Mouse (Mus musculus) liver, embryonic 11.5 days (tissue): ENCODE results near the gene Etfb. TPM values are rescaled to one million over a fixed set of nuclear protein-coding genes. Genes with fewer than 3 reads are reported as not detected.
"Not testable (repeated sequence)": the region's sequence is repeated elsewhere in the genome, so short reads cannot be mapped to it uniquely, and the experiment has no call there.

Experiments used
- ATAC-seq: fragments of 200-750 bp; cut with Nextera tagmentation; replicated peaks from 2 replicates; pipeline ENCODE4 v1.8.0; 2017; ENCODE audit warnings: moderate number of reproducible peaks, mild to moderate bottlenecking, moderate TSS enrichment, moderate library complexity; ENCODE audit not compliant: low FRiP score
- DNase-seq: peaks from one replicate; pipeline ENCODE4 v3.0.0-alpha.2; 2017; ENCODE audit warnings: low spot score
- H3K27ac ChIP-seq: fragments of 300-500 bp; sonication (generic); 2 replicates; pipeline ENCODE4 v1.5.1; 2014; ENCODE audit warnings: mild to moderate bottlenecking, low read depth, low read length, control low read depth
- H3K27me3 ChIP-seq: fragments of 300-500 bp; sonication (generic); replicated peaks from 2 replicates; pipeline ENCODE4 v1.6.1; 2014; ENCODE audit warnings: low read length, mixed read lengths; ENCODE audit not compliant: control insufficient read depth, insufficient read depth
- H3K36me3 ChIP-seq: fragments of 300-500 bp; sonication (generic); 2 replicates; pipeline ENCODE4 v1.6.1; 2014; ENCODE audit warnings: mild to moderate bottlenecking, low read length, moderate library complexity, mixed read lengths; ENCODE audit not compliant: control insufficient read depth, insufficient read depth
- H3K4me1 ChIP-seq: fragments of 300-500 bp; sonication (generic); replicated peaks from 2 replicates; pipeline ENCODE4 v1.6.1; 2014; ENCODE audit warnings: low read length, mixed read lengths; ENCODE audit not compliant: control insufficient read depth, insufficient read depth
- H3K4me2 ChIP-seq: fragments of 300-500 bp; sonication (generic); 2 replicates; pipeline ENCODE4 v1.6.1; 2014; ENCODE audit warnings: mild to moderate bottlenecking, control low read depth, moderate library complexity
- H3K4me3 ChIP-seq: fragments of 300-500 bp; sonication (generic); 2 replicates; pipeline ENCODE4 v1.5.1; 2014; ENCODE audit warnings: low read depth, low read length, control low read depth
- H3K9ac ChIP-seq: fragments of 300-500 bp; sonication (generic); 2 replicates; pipeline ENCODE4 v1.6.1; 2014; ENCODE audit warnings: low read depth, low read length, control low read depth
- H3K9me3 ChIP-seq: fragments of 300-500 bp; sonication (generic); 2 replicates; pipeline ENCODE4 v1.6.1; 2016; ENCODE audit warnings: low read length, inconsistent platforms, mixed read lengths; ENCODE audit not compliant: control insufficient read depth
- WGBS: fragments of 180-500 bp; shearing (Covaris S2); extraction: QIAGEN DNeasy Blood & Tissue Kit; methylation state at CpG from one replicate; pipeline ENCODE4 v1.1.7; 2014; 5-methylcytosine and 5-hydroxymethylcytosine counted together
- polyA plus RNA-seq: library from polyadenylated mRNA; unstranded; fragments of >200 nt; fragmentation: Nextera tagmentation; extraction: Ambion mirVana; gene quantifications from 2 replicates; pipeline ENCODE4 v1.2.1, GENCODE M21; 2014

The Etfb gene
- polyA plus RNA-seq = 369 and 378 TPM in 2 replicates

DNA sequence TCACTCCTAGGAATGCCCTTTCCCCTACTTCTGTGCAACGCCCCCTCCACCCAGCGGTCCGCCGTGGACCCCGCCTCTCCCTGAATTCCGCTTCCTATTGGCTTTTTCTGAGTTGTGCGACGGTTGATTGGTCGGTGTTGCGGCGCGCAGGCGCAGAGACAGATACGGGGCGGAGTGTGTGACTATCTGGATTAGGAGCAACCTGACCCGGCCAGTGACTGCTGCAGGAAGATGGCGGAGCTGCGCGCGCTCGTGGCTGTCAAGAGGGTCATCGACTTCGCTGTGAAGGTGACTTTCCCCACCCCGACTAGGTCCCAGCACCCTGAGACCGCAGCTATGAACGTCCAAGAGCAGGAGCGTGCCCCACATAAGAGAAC is at the start of gene Etfb, which contains the start of gene Gm45233:
Gene Etfb (plus strand): TSS at position 167 of the 377 bp plus-strand sequence.
Gene Gm45233 (plus strand): TSS at position 212 of the 377 bp plus-strand sequence.
- DNase-seq = peak; percentile 91
- Histone ChIP-seq H3K27me3 (no peaks in the 10 kb centered on the region), H3K4me1 (peaks cover 32% of the 10 kb centered on the region), H3K9me3 (no peaks in the 10 kb centered on the region), H3K9ac (peak within 1 kb of the TSS; percentile 75), H3K4me2 (peak within 1 kb of the TSS; percentile 98), H3K4me3 (peak within 1 kb of the TSS; percentile 68), H3K27ac (peak within 1 kb of the TSS; percentile 92), H3K36me3 (no peaks in the 10 kb centered on the region)
- WGBS = under 1% methylated on average over 27 of the region's 27 CpGs
- ATAC-seq = peak; percentile 96

DNA sequence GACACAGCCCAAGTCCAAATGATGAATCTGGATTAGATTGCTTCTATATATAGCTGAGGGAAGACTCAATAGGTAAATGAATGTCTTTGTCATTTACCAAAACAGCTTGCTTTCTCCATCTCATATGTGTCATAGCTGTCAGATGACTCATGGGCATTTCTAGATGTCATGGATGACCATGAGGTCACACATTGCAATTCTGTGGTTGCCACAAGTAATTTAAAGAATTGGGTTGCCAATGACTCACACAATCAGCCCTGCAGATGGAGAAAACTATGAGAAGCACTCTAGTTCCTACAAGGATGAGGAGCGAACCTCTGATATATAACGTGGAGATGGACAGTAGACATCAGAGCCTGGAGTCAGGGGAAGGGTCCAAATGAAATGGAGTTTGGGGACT is 44.4 kb upstream of the Etfb start:
- ATAC-seq (no peak), DNase-seq (no peak)
- no peaks in the 10 kb centered on the region for H3K9me3 ChIP-seq
- no peak overlapping the region for H3K27ac ChIP-seq
- H3K36me3 ChIP-seq = no peaks in the 10 kb centered on the region
- no peak overlapping the region for H3K9ac ChIP-seq
- no peak overlapping the region for H3K4me2 ChIP-seq
- 86% methylated on average over 2 of the region's 2 CpGs for WGBS
- no peak overlapping the region for H3K4me3 ChIP-seq
- H3K4me1 ChIP-seq = no peaks in the 10 kb centered on the region
- no peaks in the 10 kb centered on the region for H3K27me3 ChIP-seq

- H3K4me1 ChIP-seq = no peaks in the 10 kb centered on the region
- no peak overlapping the region for H3K4me3 ChIP-seq
- DNase-seq (no peak), ATAC-seq (no peak)
- H3K36me3 ChIP-seq = no peaks in the 10 kb centered on the region
- H3K27ac ChIP-seq = no peak overlapping the region
- H3K27me3 ChIP-seq = no peaks in the 10 kb centered on the region
- WGBS = 24% methylated on average over 2 of the region's 2 CpGs
- H3K9ac ChIP-seq = no peak overlapping the region
- no peak overlapping the region for H3K4me2 ChIP-seq
- no peaks in the 10 kb centered on the region for H3K9me3 ChIP-seq
Observed at GRCm38 (mm10) chr7:43402718-43403117, 41.2 kb upstream of the Etfb start.

- WGBS = 68% methylated on average over 3 of the region's 3 CpGs
Observed at GRCm38 (mm10) chr7:43407573-43407972, 36.3 kb upstream of the Etfb start.

DNA sequence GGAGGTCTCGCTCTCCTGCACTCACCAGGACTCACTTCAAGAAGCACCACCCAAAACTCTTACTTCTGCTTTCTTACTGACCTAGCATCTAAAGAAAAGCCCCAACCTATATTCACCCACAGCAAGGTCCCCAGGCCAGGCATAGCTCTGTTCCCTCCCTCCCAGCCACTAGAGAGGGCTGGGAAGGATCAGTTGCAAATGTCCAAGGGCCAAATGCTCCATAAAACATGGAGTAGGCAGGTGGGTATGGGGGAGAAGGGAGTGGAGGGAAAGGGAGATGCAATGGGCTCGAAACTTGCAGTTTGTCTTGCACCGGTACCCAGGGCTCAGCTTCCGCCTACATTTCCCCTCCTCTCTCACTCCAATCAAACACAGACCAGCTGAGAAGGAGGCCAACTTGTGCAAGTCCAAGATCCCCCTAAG is 35.7 kb upstream of the Etfb start, which contains the start of gene Siglecg:
Gene Siglecg (plus strand): TSS at position 74 of the 423 bp plus-strand sequence.
- H3K27ac ChIP-seq = no peak within 1 kb of the TSS
- no peaks in the 10 kb centered on the region for H3K9me3 ChIP-seq
- DNase-seq (no peak), ATAC-seq (no peak)
- whole genome bisulfite sequencing = 71% methylated on average over 4 of the region's 4 CpGs
- no peak within 1 kb of the TSS for H3K9ac ChIP-seq
- H3K36me3 ChIP-seq = no peaks in the 10 kb centered on the region
- H3K27me3 ChIP-seq = no peaks in the 10 kb centered on the region
- H3K4me2 ChIP-seq = no peak within 1 kb of the TSS
- no peak within 1 kb of the TSS for H3K4me3 ChIP-seq
- H3K4me1 ChIP-seq = no peaks in the 10 kb centered on the region

More at GRCm38 (mm10) chr7:43407573-43407972, 36.3 kb upstream of the Etfb start:
- no peak for ATAC-seq
- Histone ChIP-seq H3K9ac (no peak overlapping the region), H3K36me3 (no peaks in the 10 kb centered on the region), H3K4me1 (no peaks in the 10 kb centered on the region), H3K4me2 (no peak overlapping the region), H3K27ac (no peak overlapping the region), H3K9me3 (no peaks in the 10 kb centered on the region), H3K4me3 (no peak overlapping the region), H3K27me3 (no peaks in the 10 kb centered on the region)
- DNase-seq = no peak

GRCm38 (mm10) chr7:43409084-43409483 is 34.8 kb upstream of the Etfb start:
- H3K36me3 ChIP-seq = no peaks in the 10 kb centered on the region
- DNase-seq = no peak
- H3K27me3 ChIP-seq = no peaks in the 10 kb centered on the region
- no peak for ATAC-seq
- H3K9me3 ChIP-seq = no peaks in the 10 kb centered on the region
- no peak overlapping the region for H3K4me2 ChIP-seq
- no peak overlapping the region for H3K27ac ChIP-seq
- no peak overlapping the region for H3K9ac ChIP-seq
- no peaks in the 10 kb centered on the region for H3K4me1 ChIP-seq
- no peak overlapping the region for H3K4me3 ChIP-seq
- 71% methylated on average over 3 of the region's 3 CpGs for WGBS

DNA sequence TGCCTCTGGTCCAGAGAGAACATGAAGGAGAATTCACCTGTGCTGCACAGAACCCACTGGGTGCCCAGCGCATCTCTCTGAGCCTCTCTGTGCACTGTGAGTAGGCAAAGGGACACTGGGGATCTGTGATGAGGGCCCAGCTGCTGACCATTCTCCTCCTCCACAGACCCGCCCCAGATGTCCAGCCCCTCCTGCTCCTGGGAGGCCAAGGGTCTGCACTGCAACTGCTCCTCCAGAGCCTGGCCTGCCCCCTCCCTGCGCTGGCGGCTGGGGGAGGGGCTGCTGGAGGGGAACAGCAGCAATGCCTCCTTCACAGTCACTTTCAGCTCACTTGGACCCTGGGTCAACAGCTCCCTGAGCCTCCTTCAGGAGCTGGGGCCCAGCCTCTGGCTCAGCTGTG is 32.2 kb upstream of the Etfb start:
- not testable (repeated sequence) for DNase-seq, H3K9me3 ChIP-seq, H3K27ac ChIP-seq, H3K27me3 ChIP-seq, H3K4me1 ChIP-seq, H3K4me3 ChIP-seq, H3K9ac ChIP-seq, H3K4me2 ChIP-seq, H3K36me3 ChIP-seq
- 0 out of 2 replicates have a peak, but pooled peaks have one; percentile 15 for ATAC-seq
- WGBS = 50% methylated on average over 4 of the region's 4 CpGs

- no peak overlapping the region for H3K27ac ChIP-seq
- no peaks in the 10 kb centered on the region for H3K27me3 ChIP-seq
- no peaks in the 10 kb centered on the region for H3K36me3 ChIP-seq
- no peaks in the 10 kb centered on the region for H3K4me1 ChIP-seq
- DNase-seq (no peak), ATAC-seq (no peak)
- no peak overlapping the region for H3K4me2 ChIP-seq
- no peak overlapping the region for H3K9ac ChIP-seq
- WGBS = 80% methylated on average over 10 of the region's 10 CpGs
- H3K4me3 ChIP-seq = no peak overlapping the region
- H3K9me3 ChIP-seq = peaks cover 3% of the 10 kb centered on the region; the same call in 1 of the 2 replicates
Observed at GRCm38 (mm10) chr7:43417298-43417697, 26.6 kb upstream of the Etfb start.

- no peak overlapping the region for H3K9ac ChIP-seq
- H3K27ac ChIP-seq = no peak overlapping the region
- DNase-seq (peak; percentile 72), ATAC-seq (peak; percentile 90)
- no peaks in the 10 kb centered on the region for H3K36me3 ChIP-seq
- H3K9me3 ChIP-seq = no peaks in the 10 kb centered on the region
- peak overlapping the region; percentile 35 for H3K4me2 ChIP-seq
- peaks cover 3% of the 10 kb centered on the region; the same call in 1 of the 2 replicates for H3K4me1 ChIP-seq
- 17% methylated on average over 11 of the region's 11 CpGs for WGBS
- no peak overlapping the region for H3K4me3 ChIP-seq
- H3K27me3 ChIP-seq = no peaks in the 10 kb centered on the region
Observed at GRCm38 (mm10) chr7:43422995-43423617, 20.8 kb upstream of the Etfb start.
